Mouse (Mus musculus) spleen, adult 2 months (tissue): ENCODE results near the gene Gnl1. TPM values are rescaled to one million over a fixed set of nuclear protein-coding genes. Genes with fewer than 3 reads are reported as not detected.

Experiments used
- DNase-seq, 2 experiments: peaks; one replicate each; pipeline versions ENCODE4 v3.0.0 to v3.0.0-alpha.2; 2012 to 2021; ENCODE audit warnings: low spot score in 2 of 2, low read depth in 1 of 2
- H3K27ac ChIP-seq: fragments of 200-500 bp; 2 replicates; pipeline ENCODE4 v1.5.1; 2012; ENCODE audit warnings: low read length, inconsistent platforms; ENCODE audit not compliant: insufficient read depth
- H3K27me3 ChIP-seq: fragments of 200-500 bp; 2 replicates; pipeline ENCODE4 v1.6.1; 2012; ENCODE audit warnings: mild to moderate bottlenecking, moderate library complexity, low read length, inconsistent platforms; ENCODE audit not compliant: control insufficient read depth, insufficient read depth
- H3K36me3 ChIP-seq: fragments of 200-500 bp; 2 replicates; pipeline ENCODE4 v1.6.1; 2012; ENCODE audit warnings: mild to moderate bottlenecking, low read length, inconsistent platforms; ENCODE audit not compliant: control insufficient read depth, insufficient read depth
- H3K4me1 ChIP-seq: fragments of 200-500 bp; 2 replicates; pipeline ENCODE4 v1.6.1; 2011; ENCODE audit warnings: inconsistent platforms; ENCODE audit not compliant: control insufficient read depth, insufficient read depth, insufficient read length
- H3K4me3 ChIP-seq: fragments of 200-500 bp; 2 replicates; pipeline ENCODE4 v1.5.1; 2011; ENCODE audit warnings: mild to moderate bottlenecking, inconsistent platforms; ENCODE audit not compliant: insufficient read depth, insufficient read length; ENCODE audit errors: extremely low read depth
- CTCF ChIP-seq: fragments of 200-500 bp; IDR thresholded peaks from 2 replicates; pipeline ENCODE4 v1.5.1; 2011; ENCODE audit warnings: mild to moderate bottlenecking, inconsistent platforms; ENCODE audit not compliant: insufficient read depth, insufficient read length, insufficient replicate concordance; ENCODE audit errors: extremely low read depth
- POLR2A ChIP-seq: fragments of 200-500 bp; IDR thresholded peaks from 2 replicates; pipeline ENCODE4 v1.6.1; 2011; ENCODE audit warnings: low read depth, low read length, inconsistent platforms
- WGBS: fragments of 180-500 bp; shearing (Covaris S2); methylation state at CpG from one replicate; pipeline ENCODE4 v1.1.7; 2018; 5-methylcytosine and 5-hydroxymethylcytosine counted together
- polyA plus RNA-seq: library from polyadenylated mRNA; depleted of rRNA; stranded (reverse); fragments of >200 nt; gene quantifications from 2 replicates; pipeline ENCODE4 v1.2.3, GENCODE M21; 2012

Gnl1 gene
- polyA plus RNA-seq, 1 experiment, result 28.9 TPM

DNA sequence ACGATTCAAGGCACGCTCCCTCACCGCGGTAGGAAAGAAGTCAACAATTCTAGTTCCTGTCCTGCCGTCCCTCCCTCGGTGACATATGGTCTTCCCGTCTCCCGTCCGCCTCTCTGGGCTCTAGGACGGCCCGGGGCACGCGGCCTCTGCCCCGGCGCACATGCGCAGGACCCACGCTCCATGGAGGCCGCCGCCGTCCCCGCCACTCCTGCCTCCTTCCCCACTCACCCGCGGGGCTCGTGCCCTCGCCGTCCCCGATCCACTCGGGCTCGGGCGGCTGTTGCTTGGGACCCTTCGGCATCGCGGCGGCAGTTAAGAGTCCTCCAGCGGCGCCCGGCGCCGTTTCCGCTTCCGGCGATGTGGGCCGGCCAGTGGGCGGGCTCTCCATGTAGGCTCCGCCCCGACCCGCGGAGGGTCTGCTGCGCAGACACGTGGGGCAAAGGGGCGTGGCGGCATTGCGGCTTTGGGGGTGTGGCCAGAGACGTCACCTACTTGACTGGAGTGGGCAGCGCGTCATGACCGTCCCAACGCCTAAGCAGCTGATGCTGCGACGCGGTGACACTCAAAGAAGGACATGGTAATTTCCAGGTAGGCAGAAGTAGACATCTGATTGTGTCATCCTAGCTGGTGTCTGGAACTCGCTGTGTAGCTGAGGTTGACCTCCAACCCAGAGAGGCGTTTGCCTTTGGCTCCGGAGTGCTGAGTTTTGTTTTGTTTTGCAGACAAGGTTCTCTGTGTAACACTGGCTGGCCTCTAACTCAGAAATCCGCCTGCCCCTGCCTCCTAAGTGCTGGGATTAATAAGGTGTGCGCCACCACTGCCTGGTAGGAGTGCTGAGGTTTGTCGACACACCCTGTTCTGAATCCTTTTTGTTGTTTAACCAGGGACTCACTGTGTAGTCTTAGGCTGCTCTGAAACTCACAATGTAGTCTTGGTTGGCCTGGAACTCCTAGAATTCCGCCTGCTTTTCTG, 9.9 kb upstream of the Gnl1 start, which contains the start of gene Abcf1:
Gene Abcf1, minus strand, starts transcription at position 344 of the 972 bp plus-strand sequence.
- WGBS, result 1% methylated on average over 68 of the region's 68 CpGs
- H3K27ac ChIP-seq, result peak within 1 kb of the TSS; percentile 77
- H3K4me3 ChIP-seq, result peak within 1 kb of the TSS; percentile 80
- TF ChIP-seq CTCF (no peak), POLR2A (peak; percentile 55; the same call in 1 of the 2 replicates)
- DNase-seq, result peak; percentile 95 to 99
- H3K4me1 ChIP-seq, result peaks cover 10% of the 10 kb centered on the region
- peaks cover 10% of the 10 kb centered on the region for H3K36me3 ChIP-seq
- no peaks in the 10 kb centered on the region for H3K27me3 ChIP-seq

DNA sequence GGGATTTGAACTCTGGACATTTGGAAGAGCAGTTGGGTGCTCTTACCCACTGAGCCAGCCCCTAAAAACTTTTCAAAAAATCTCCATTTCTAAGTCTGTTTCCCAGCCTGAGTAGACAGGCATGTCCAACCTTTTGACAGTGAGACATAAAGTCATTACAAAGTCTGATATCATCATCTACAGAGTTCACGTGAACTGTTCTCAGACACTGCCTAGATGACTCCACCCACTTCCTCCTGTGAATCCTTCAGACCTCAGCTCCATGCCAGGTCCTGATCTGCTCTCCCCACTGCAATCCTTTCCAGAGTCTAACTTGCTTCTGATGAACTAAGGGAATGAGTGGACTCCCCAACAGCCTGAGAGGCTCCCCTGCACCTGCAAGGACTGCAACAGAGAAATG, 7.5 kb upstream of the Gnl1 start:
- H3K27me3 ChIP-seq, result no peaks in the 10 kb centered on the region
- DNase-seq, result no peak
- 19% methylated on average over 1 of the region's 1 CpGs for WGBS
- peaks cover 9% of the 10 kb centered on the region for H3K36me3 ChIP-seq
- no peak overlapping the region for H3K27ac ChIP-seq
- peaks cover 10% of the 10 kb centered on the region for H3K4me1 ChIP-seq
- no peak overlapping the region for H3K4me3 ChIP-seq
- TF ChIP-seq POLR2A (no peak), CTCF (no peak)

DNA sequence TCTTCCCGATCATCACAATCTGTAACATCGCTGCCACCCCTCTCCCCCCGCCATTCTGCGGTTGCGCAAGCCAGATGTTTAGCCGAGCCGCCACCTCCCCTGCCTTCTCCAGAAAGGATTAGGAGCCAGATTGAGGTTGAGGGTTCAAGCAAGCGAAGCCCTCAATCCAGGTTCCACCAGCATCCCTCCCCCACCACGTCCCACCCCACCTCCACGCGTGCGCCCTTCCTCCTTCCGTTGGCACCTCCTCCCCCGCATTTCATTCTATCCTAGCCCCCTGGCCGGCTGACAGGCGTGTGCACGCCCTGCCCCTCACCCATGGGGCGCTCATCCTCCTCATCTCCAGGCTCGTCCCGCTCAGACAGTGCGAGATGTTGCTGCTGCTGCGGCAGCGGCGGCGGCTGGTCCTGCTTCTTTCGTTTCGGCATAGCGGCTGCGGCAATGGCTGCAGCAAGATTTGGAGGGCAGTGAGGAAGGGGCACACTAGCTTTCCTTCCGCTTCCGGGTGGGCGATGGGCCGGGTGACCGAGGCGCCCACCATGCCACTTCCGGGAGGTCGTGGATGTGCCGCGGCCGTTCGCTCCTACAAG, 745 bp upstream of the Gnl1 start:
- TF ChIP-seq CTCF (no peak), POLR2A (no peak)
- no peaks in the 10 kb centered on the region for H3K27me3 ChIP-seq
- DNase-seq, result no peak
- peak overlapping the region; percentile 96 for H3K27ac ChIP-seq
- 1% methylated on average over 41 of the region's 41 CpGs for WGBS
- H3K4me1 ChIP-seq, result peaks cover 8% of the 10 kb centered on the region; the same call in 1 of the 2 replicates
- peak overlapping the region; percentile 96 for H3K4me3 ChIP-seq
- H3K36me3 ChIP-seq, result peaks cover 12% of the 10 kb centered on the region

DNA sequence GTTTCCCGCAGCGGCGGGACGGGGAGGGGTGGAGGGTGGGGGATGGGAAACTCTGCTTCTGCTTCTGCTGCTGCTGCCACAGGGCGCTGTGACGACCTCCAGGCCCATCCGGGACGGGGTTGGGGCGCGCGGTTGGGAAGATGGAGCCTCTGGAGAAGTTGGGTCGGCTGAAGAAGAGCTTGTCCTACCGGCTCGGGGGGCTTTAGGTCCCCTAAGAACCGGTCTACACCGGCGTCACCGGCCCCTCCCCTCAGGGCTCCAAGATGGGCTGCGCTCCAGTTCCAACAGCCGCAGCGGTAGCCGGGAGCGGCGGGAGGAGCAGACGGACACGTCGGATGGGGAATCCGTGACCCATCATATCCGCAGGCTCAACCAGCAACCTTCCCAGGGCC, 708 bp downstream of the Gnl1 start:
- no peaks in the 10 kb centered on the region for H3K27me3 ChIP-seq
- H3K4me1 ChIP-seq, result peaks cover 8% of the 10 kb centered on the region; the same call in 1 of the 2 replicates
- no peak for DNase-seq
- peaks cover 8% of the 10 kb centered on the region for H3K36me3 ChIP-seq
- H3K27ac ChIP-seq, result peak overlapping the region; percentile 88
- no peak for TF ChIP-seq CTCF
- TF ChIP-seq POLR2A, result no peak
- peak overlapping the region; percentile 96 for H3K4me3 ChIP-seq
- 1% methylated on average over 29 of the region's 29 CpGs for WGBS

DNA sequence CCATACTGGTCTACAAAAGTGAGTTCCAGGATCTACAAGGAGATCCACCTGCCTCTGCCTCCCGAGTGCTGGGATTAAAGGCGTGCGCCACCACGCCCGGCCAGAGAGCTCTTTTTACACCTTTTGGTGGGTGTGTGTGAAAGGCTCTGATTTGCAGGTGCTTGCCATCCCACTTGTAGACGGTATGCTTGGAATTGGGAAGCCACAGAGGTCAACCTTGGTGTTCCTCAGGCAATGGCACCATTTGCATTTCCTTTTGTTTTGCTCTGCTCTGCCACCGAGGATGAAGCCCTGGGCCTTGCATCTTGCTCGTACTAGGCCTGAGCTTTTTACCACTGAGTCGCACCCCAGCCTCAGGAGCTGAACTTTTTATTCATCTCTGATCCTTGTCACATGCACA, 2.1 kb downstream of the Gnl1 start:
- Histone ChIP-seq H3K27me3 (no peaks in the 10 kb centered on the region), H3K27ac (no peak overlapping the region), H3K4me1 (peaks cover 8% of the 10 kb centered on the region; the same call in 1 of the 2 replicates), H3K4me3 (no peak overlapping the region), H3K36me3 (peaks cover 5% of the 10 kb centered on the region)
- 96% methylated on average over 9 of the region's 9 CpGs for WGBS
- TF ChIP-seq CTCF, result no peak
- no peak for TF ChIP-seq POLR2A
- no peak for DNase-seq

DNA sequence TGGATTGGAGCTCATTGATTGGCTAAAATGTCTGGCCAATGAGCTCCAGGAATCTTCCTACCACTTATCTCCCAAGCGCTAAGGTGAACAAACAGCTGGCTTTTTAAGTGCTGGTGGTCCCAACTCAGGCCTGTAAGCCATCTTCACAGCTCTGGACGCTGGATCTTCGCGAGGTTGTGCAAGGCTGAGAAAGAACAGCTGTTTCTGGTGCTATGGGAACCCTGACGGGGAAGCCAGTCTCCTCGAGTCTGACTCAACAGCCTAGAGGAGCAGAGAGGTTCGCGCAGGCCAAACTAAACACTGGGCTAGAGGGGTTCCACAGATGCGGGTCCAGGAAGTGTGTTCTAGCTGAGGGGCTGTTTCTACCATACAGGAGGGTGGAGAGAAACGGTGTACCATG, 12.1 kb downstream of the Gnl1 start:
- H3K27me3 ChIP-seq, result no peaks in the 10 kb centered on the region
- TF ChIP-seq POLR2A (no peak), CTCF (no peak)
- H3K36me3 ChIP-seq, result peaks cover 14% of the 10 kb centered on the region
- DNase-seq, result no peak
- WGBS, result 57% methylated on average over 10 of the region's 10 CpGs
- H3K4me3 ChIP-seq, result no peak overlapping the region
- peaks cover 3% of the 10 kb centered on the region; the same call in 1 of the 2 replicates for H3K4me1 ChIP-seq
- no peak overlapping the region for H3K27ac ChIP-seq
